Mouse (Mus musculus): ENCODE measurements around the gene Zscan25. TPM values are rescaled to one million over a fixed set of nuclear protein-coding genes. Genes with fewer than 3 reads are reported as not detected.
"Not testable (repeated sequence)": the region's sequence is repeated elsewhere in the genome, so short reads cannot be mapped to it uniquely, and the experiment has no call there.

Zscan25 gene
- 0.36 and 0.57 TPM in 2 replicates for polyA plus RNA-seq (2014; fragmentation: Nextera tagmentation; extraction: Ambion mirVana)

GRCm38 (mm10) chr5:145280371-145281143 lies at the start of gene Zscan25:
Gene Zscan25 (plus strand): TSS chr5:145280500.
- Histone ChIP-seq H3K9ac (peak within 1 kb of the TSS; percentile 85), H3K36me3 (ENCODE audit: insufficient read depth) (peaks cover 31% of the 10 kb centered on the region), H3K9me3 (ENCODE audit: low read depth, low read length) (no peaks in the 10 kb centered on the region), H3K4me3 (ENCODE audit: low read depth, low read length) (peak within 1 kb of the TSS; percentile 87), H3K4me2 (peak within 1 kb of the TSS; percentile 83), H3K27ac (ENCODE audit: low read depth) (peak within 1 kb of the TSS; percentile 86), H3K4me1 (ENCODE audit: insufficient read depth) (no peaks in the 10 kb centered on the region), H3K27me3 (ENCODE audit: insufficient read depth, low read length) (no peaks in the 10 kb centered on the region)
- under 1% methylated on average over 50 of the region's 50 CpGs for WGBS
- DNase-seq (peak; percentile 93), ATAC-seq (ENCODE audit: insufficient read depth) (peak; percentile 100)
- TF ChIP-seq CTCF (IDR thresholded peaks at IDR 0.05; ENCODE audit: low read depth) = no peak

- no peaks in the 10 kb centered on the region for H3K4me1 ChIP-seq (ENCODE audit: insufficient read depth)
- H3K27me3 ChIP-seq (ENCODE audit: insufficient read depth, low read length) = no peaks in the 10 kb centered on the region
- H3K4me3 ChIP-seq (ENCODE audit: low read depth, low read length) = no peak overlapping the region; the same call in 1 of the 2 replicates
- H3K9me3 ChIP-seq (ENCODE audit: low read depth, low read length) = no peaks in the 10 kb centered on the region
- 89% methylated on average over 4 of the region's 4 CpGs for WGBS
- H3K9ac ChIP-seq = peak overlapping the region; percentile 99; the same call in 1 of the 2 replicates
- DNase-seq (no peak), ATAC-seq (ENCODE audit: insufficient read depth) (no peak)
- peak overlapping the region; percentile 83 for H3K4me2 ChIP-seq
- H3K27ac ChIP-seq (ENCODE audit: low read depth) = no peak overlapping the region
- peaks cover 23% of the 10 kb centered on the region for H3K36me3 ChIP-seq (ENCODE audit: insufficient read depth)
- no peak for TF ChIP-seq CTCF (IDR thresholded peaks at IDR 0.05; ENCODE audit: low read depth)
These were observed 49.7 kb upstream of the Zscan25 start for GRCm38 (mm10) chr5:145230641-145231040.

DNA sequence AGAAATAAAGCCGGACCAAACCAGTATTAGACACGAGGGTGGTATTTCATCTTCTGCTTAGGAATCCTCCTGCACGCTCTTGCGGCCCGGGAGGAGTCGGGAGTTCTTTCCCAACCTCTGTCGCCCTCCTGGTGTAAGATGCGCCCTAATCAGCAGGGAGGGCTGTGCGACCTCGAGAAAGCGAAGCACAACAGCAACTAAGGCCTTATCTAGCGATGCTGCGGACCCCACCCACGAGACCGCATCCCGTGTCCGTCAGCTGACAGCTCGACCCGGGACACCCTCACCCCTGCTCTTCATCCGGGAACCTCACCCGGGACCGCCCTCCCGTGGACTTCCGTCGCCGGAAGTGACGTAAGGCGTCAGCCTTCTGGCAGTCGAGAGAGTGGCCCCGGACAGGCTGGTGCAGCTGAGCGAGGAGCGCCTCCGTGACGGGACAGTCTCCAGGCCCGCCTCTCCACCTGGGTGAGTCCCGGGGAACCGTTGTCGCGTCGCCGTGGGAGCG lies 48.9 kb upstream of the Zscan25 start, which contains the start of gene Zfp655:
TSS of gene Zfp655 (plus strand) at position 349 of the 505 bp plus-strand sequence.
- Histone ChIP-seq H3K4me3 (ENCODE audit: low read depth, low read length) (peak within 1 kb of the TSS; percentile 98), H3K4me1 (ENCODE audit: insufficient read depth) (no peaks in the 10 kb centered on the region), H3K9me3 (ENCODE audit: low read depth, low read length) (no peaks in the 10 kb centered on the region), H3K36me3 (ENCODE audit: insufficient read depth) (peaks cover 26% of the 10 kb centered on the region), H3K9ac (peak within 1 kb of the TSS; percentile 99), H3K27ac (ENCODE audit: low read depth) (peak within 1 kb of the TSS; percentile 92), H3K27me3 (ENCODE audit: insufficient read depth, low read length) (no peaks in the 10 kb centered on the region), H3K4me2 (peak within 1 kb of the TSS; percentile 83)
- DNase-seq (peak; percentile 98), ATAC-seq (ENCODE audit: insufficient read depth) (peak; percentile 98)
- WGBS = 0% methylated on average over 42 of the region's 42 CpGs
- TF ChIP-seq CTCF (IDR thresholded peaks at IDR 0.05; ENCODE audit: low read depth) = no peak

- WGBS = under 1% methylated on average over 45 of the region's 49 CpGs
- DNase-seq = no peak
- no peak for TF ChIP-seq CTCF (IDR thresholded peaks at IDR 0.05; ENCODE audit: low read depth)
These were observed 48.3 kb upstream of the Zscan25 start for GRCm38 (mm10) chr5:145231893-145232411.

GRCm38 (mm10) chr5:145234636-145235035 lies 45.7 kb upstream of the Zscan25 start:
- H3K4me3 ChIP-seq (ENCODE audit: low read depth, low read length) = no peak overlapping the region
- H3K9ac ChIP-seq = no peak overlapping the region

More at GRCm38 (mm10) chr5:145231893-145232411, 48.3 kb upstream of the Zscan25 start:
- H3K27ac ChIP-seq (ENCODE audit: low read depth) = peak overlapping the region; percentile 92
- no peaks in the 10 kb centered on the region for H3K4me1 ChIP-seq (ENCODE audit: insufficient read depth)
- H3K36me3 ChIP-seq (ENCODE audit: insufficient read depth) = peaks cover 31% of the 10 kb centered on the region
- H3K9ac ChIP-seq = peak overlapping the region; percentile 99
- H3K4me3 ChIP-seq (ENCODE audit: low read depth, low read length) = peak overlapping the region; percentile 98
- peak; percentile 68 for ATAC-seq (ENCODE audit: insufficient read depth)
- no peaks in the 10 kb centered on the region for H3K9me3 ChIP-seq (ENCODE audit: low read depth, low read length)
- peak overlapping the region; percentile 83 for H3K4me2 ChIP-seq
- no peaks in the 10 kb centered on the region for H3K27me3 ChIP-seq (ENCODE audit: insufficient read depth, low read length)

GRCm38 (mm10) chr5:145249520-145249919 lies 30.8 kb upstream of the Zscan25 start:
- 91% methylated on average over 3 of the region's 3 CpGs for WGBS
- H3K4me2 ChIP-seq = no peak overlapping the region
- no peak overlapping the region for H3K4me3 ChIP-seq (ENCODE audit: low read depth, low read length)
- H3K4me1 ChIP-seq (ENCODE audit: insufficient read depth) = no peaks in the 10 kb centered on the region
- H3K9ac ChIP-seq = no peak overlapping the region
- no peak for ATAC-seq (ENCODE audit: insufficient read depth)
- H3K27ac ChIP-seq (ENCODE audit: low read depth) = no peak overlapping the region
- no peak for TF ChIP-seq CTCF (IDR thresholded peaks at IDR 0.05; ENCODE audit: low read depth)
- DNase-seq = no peak
- H3K27me3 ChIP-seq (ENCODE audit: insufficient read depth, low read length) = no peaks in the 10 kb centered on the region
- no peaks in the 10 kb centered on the region for H3K9me3 ChIP-seq (ENCODE audit: low read depth, low read length)
- peaks cover 38% of the 10 kb centered on the region for H3K36me3 ChIP-seq (ENCODE audit: insufficient read depth)

More at GRCm38 (mm10) chr5:145234636-145235035, 45.7 kb upstream of the Zscan25 start:
- Histone ChIP-seq H3K36me3 (ENCODE audit: insufficient read depth) (peaks cover 56% of the 10 kb centered on the region), H3K4me1 (ENCODE audit: insufficient read depth) (no peaks in the 10 kb centered on the region), H3K9me3 (ENCODE audit: low read depth, low read length) (no peaks in the 10 kb centered on the region), H3K4me2 (no peak overlapping the region), H3K27me3 (ENCODE audit: insufficient read depth, low read length) (no peaks in the 10 kb centered on the region), H3K27ac (ENCODE audit: low read depth) (no peak overlapping the region)
- TF ChIP-seq CTCF (IDR thresholded peaks at IDR 0.05; ENCODE audit: low read depth) = peak; percentile 59
- DNase-seq (peak; percentile 44), ATAC-seq (ENCODE audit: insufficient read depth) (no peak)

DNA sequence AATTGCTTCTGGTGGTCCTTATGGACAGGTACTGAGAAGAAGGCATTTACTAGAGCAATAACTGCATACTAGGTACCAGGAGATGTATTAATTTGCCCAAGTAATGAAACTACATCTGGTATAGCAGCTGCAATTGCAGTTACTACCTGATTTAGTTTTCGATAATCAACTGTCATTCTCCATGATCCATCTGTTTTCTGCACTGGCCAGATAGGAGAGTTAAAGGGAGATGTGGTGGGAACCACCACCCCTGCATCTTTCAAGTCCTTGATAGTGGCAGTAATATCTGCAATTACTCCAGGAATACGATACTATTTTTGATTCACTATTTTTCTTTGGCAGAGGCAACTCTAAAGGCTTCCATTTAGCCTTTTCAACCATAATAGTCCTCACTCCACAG lies 6.7 kb upstream of the Zscan25 start:
- not testable (repeated sequence) for ATAC-seq (ENCODE audit: insufficient read depth); H3K36me3 ChIP-seq (ENCODE audit: insufficient read depth); DNase-seq; H3K27ac ChIP-seq (ENCODE audit: low read depth); H3K9me3 ChIP-seq (ENCODE audit: low read depth, low read length); H3K27me3 ChIP-seq (ENCODE audit: insufficient read depth, low read length); H3K4me3 ChIP-seq (ENCODE audit: low read depth, low read length); H3K4me1 ChIP-seq (ENCODE audit: insufficient read depth); H3K9ac ChIP-seq; H3K4me2 ChIP-seq
- WGBS = 76% methylated on average over 2 of the region's 2 CpGs
